Mouse (Mus musculus): ENCODE results near the gene Actr3.

DNA sequence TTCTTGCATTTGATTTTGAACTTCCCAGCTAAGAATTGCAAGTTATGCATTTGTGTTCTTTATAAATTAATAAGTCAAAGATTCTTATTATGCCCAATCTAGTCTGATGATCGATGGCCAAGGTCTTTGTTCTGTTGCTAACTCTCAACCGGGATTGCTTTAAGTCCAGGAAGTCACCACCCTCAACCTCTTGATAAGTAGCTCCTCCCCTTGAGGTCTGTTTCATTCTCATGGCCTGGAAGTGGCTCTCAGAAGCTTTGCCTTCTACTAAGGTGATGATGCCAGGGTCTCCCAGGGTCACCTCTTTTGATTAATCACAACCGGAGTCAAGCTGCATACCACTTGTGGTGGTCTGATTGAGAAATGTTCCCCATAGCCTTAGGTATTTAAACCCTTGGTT is 38.3 kb upstream of the Actr3 start:
- TF ChIP-seq CTCF (IDR thresholded peaks at IDR 0.05; ENCODE audit: insufficient read depth, low read depth, low read length) (no peak), POLR2A (IDR thresholded peaks at IDR 0.05; ENCODE audit: insufficient read depth, low read depth, low read length) (no peak)
